Mouse (Mus musculus): ENCODE measurements around the gene Rfx2.

DNA sequence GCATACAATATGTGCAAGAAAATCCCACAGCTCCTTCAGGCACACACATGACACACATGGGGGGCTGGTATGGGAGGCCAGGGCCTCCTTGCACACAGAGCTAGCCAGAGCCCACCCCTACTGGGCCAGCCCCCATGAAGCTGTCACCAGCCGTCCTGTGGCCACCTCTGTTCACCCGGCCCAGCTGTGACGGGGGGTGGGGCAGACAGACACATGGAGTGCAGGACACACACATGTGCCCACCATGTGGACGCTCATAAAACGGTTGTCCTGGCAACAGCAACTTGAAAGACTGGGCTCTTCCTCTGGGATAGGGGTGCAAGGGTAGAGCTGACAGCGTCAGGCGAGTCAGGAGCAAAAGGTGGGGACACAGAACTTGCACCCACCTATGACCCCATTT is 71.6 kb downstream of the Rfx2 start:
- TF ChIP-seq CTCF (IDR thresholded peaks at IDR 0.05), result no peak
- TF ChIP-seq EP300 (IDR thresholded peaks at IDR 0.05), result no peak
